Mouse (Mus musculus) retina, adult 2 months (tissue): Measurements from ENCODE around the gene F2rl2.
A peak's percentile ranks its signal among the peaks of the same experiment; 100 is the strongest.

Experiments used
- DNase-seq: peaks from one replicate; pipeline ENCODE4 v3.0.0-alpha.2; 2012; ENCODE audit warnings: low read depth, low spot score

The F2rl2 gene

GRCm38 (mm10) chr13:95703376-95703775, 6.7 kb downstream of the F2rl2 start:
- DNase-seq = no peak

GRCm38 (mm10) chr13:95705589-95705988, 8.9 kb downstream of the F2rl2 start:
- DNase-seq = no peak

- DNase-seq = no peak
These were observed 15.4 kb downstream of the F2rl2 start for GRCm38 (mm10) chr13:95712054-95712453.

- DNase-seq = no peak
These were observed 16.1 kb downstream of the F2rl2 start for GRCm38 (mm10) chr13:95712570-95713268.

GRCm38 (mm10) chr13:95714271-95714975, 17.8 kb downstream of the F2rl2 start:
- no peak for DNase-seq

- DNase-seq = no peak
These were observed 18.7 kb downstream of the F2rl2 start for GRCm38 (mm10) chr13:95715356-95715755.

GRCm38 (mm10) chr13:95719320-95720232, 22.9 kb downstream of the F2rl2 start:
- peak; percentile 18 for DNase-seq

- DNase-seq = no peak
These were observed 33.8 kb downstream of the F2rl2 start for GRCm38 (mm10) chr13:95730491-95730890.

- no peak for DNase-seq
These were observed 43.0 kb downstream of the F2rl2 start for GRCm38 (mm10) chr13:95739651-95740050.

GRCm38 (mm10) chr13:95741813-95742689, 45.4 kb downstream of the F2rl2 start:
- no peak for DNase-seq

GRCm38 (mm10) chr13:95742881-95743466, 46.3 kb downstream of the F2rl2 start:
- no peak for DNase-seq

- DNase-seq = no peak
These were observed 48.8 kb downstream of the F2rl2 start for GRCm38 (mm10) chr13:95745451-95745850.

- no peak for DNase-seq
These were observed 49.9 kb downstream of the F2rl2 start for GRCm38 (mm10) chr13:95746509-95746908.

- DNase-seq = no peak
These were observed 50.4 kb downstream of the F2rl2 start for GRCm38 (mm10) chr13:95747101-95747500.

- DNase-seq = no peak
These were observed 50.9 kb downstream of the F2rl2 start for GRCm38 (mm10) chr13:95747541-95747940.
